Mouse (Mus musculus) activated CD4-positive, CD25-positive, alpha-beta regulatory T cell (primary cell): Measurements from ENCODE around the gene Il12b. TPM values are rescaled to one million over a fixed set of nuclear protein-coding genes. Genes with fewer than 3 reads are reported as not detected.

ENCODE experiments used
- polyA plus RNA-seq, 2 experiments: library from polyadenylated mRNA; unstranded; fragments of 100-300 nt; shearing (Covaris generic); gene quantifications; one replicate each; pipeline ENCODE4 v1.2.1; 2017

The Il12b gene
- under 1 TPM; 0.21 to 0.31 TPM for polyA plus RNA-seq

DNA sequence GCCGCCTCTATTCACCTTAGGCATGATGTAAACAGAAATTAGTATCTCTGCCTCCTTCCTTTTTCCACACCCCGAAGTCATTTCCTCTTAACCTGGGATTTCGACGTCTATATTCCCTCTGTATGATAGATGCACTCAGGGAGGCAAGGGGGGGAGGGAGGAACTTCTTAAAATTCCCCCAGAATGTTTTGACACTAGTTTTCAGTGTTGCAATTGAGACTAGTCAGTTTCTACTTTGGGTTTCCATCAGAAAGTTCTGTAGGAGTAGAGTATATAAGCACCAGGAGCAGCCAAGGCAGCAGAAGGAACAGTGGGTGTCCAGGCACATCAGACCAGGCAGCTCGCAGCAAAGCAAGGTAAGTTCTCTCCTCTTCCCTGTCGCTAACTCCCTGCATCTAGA is at the start of gene Il12b:
Gene Il12b (plus strand): TSS at position 301 of the 400 bp plus-strand sequence.

Other genes with a start within 250 kb of the Il12b start
- gene Ublcp1, start 70.4 kb downstream of the Il12b start, polyA plus RNA-seq: 10 to 100 TPM; 41.3 to 41.7 TPM
- gene Rnf145, start 118.9 kb downstream of the Il12b start, polyA plus RNA-seq: 100 to 1,000 TPM; 109 to 134 TPM
- gene Ebf1, start 217.3 kb downstream of the Il12b start, polyA plus RNA-seq: 1 to 10 TPM in 1 of 2 experiments, under 1 TPM in 1; 0.64 to 1.1 TPM